Mouse (Mus musculus): ENCODE data around the gene Dlec1. TPM values are rescaled to one million over a fixed set of nuclear protein-coding genes. Genes with fewer than 3 reads are reported as not detected.
A peak's percentile ranks its signal among the peaks of the same experiment; 100 is the strongest.

Gene Dlec1
- total RNA-seq, 4 experiments from 2014 or later: 0.09 to 0.14 TPM; not detected in 2

DNA sequence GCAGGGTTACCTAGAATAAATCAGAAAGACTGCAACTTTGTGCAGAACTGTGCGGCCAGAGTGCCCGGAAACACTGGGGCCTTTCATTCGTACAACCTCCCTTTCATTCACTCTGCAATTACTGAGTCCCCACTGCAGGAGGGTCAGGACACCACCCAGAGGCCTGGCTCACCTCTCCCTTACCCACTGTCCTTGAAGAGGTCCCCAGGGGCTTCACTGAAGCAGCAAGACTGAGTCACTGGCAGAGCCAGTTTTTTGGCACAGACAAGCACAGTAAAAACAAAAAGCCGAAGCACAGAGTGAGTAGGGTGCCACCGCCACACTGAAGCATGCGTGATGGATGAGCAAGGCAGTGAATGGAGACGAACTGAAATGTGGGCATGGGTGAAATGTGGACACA is 12.8 kb upstream of the Dlec1 start:
- no peak for DNase-seq (ENCODE audit: low spot score)

- no peak for DNase-seq (ENCODE audit: low spot score)
Measured at GRCm38 (mm10) chr9:119090462-119090861, 11.8 kb upstream of the Dlec1 start.

DNA sequence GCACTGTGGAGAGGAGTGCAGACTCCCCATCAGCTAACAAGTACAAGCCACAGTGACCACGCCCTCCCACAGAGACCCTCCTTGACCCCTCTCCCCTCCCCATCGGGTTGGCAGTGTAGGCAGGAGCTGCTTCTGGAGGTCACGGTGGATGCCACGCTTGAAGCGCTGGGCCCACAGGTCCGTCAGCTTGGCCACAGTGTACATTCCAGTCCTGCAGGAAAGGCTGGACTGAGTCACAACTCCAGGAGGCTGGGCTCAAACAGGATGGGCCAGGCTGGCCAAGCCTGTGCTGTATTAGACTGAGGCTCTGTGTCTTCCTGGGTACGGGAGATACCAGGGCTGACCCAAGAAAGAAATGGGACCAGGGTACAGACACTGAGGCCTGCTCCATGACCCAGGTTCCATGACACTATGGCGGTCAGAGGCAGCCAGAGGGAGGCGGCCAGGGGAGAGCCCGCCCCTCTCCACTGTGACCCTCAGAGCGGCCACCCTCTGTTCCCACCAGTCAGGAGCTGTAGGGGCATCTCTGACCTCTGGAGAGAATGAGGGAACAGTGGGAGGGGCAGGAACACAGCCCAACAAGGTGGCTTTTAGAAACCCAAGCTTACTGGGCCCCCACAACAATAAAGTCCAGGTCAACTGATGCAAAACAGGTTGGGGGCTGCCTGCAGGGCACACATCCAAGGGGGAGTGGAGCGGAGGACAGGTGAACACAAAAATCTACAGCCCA is 10.5 kb upstream of the Dlec1 start:
- DNase-seq (ENCODE audit: low spot score): no peak

GRCm38 (mm10) chr9:119092473-119093418 is 9.5 kb upstream of the Dlec1 start:
- DNase-seq (ENCODE audit: low spot score): peak; percentile 50

GRCm38 (mm10) chr9:119093419-119094295 is 8.6 kb upstream of the Dlec1 start, which contains the start of gene Plcd1:
Gene Plcd1, minus strand, starts transcription at chr9:119093502.
- DNase-seq (ENCODE audit: low spot score): peak; percentile 91

- no peak for DNase-seq (ENCODE audit: low spot score)
Measured at GRCm38 (mm10) chr9:119094462-119095109, 7.7 kb upstream of the Dlec1 start.

DNA sequence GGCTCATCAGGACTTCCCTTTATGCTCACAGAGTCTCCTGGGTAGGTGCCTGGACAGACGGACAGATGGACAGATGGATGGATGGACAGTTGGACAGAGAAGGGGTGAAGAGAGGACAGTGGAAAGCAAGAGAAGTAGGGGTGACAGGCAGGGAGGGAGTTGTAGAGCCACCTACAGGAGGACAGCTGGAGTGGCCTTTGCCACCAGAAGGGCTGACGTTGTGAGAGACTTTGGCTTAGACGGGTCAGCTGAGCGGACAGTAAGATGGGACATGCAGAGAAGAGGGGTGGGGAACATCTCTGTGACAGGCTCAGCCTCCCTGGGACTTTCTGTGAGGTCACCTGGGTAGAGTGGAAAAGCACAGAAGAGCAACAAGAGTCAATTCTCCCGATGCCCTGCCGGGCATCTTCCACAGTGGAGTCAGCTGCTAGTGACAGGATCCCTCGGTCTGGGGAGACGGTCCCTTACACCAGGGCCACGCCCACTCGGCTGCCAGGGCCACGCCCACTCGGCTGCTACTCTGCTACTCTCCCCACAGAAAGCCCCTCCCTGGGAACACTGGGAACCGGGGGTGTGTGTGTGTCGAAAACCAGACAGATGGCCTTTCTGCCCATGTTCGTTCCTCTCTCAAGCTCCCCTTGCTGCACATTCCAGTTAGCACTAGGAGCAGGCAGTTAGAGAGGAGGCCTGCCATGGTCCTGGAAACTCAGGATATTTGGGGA is 1.9 kb upstream of the Dlec1 start:
- no peak for DNase-seq (ENCODE audit: low spot score)

- DNase-seq (ENCODE audit: low spot score): no peak
Measured at GRCm38 (mm10) chr9:119102783-119103113, 470 bp downstream of the Dlec1 start.

GRCm38 (mm10) chr9:119107566-119107965 is 5.3 kb downstream of the Dlec1 start:
- no peak for DNase-seq (ENCODE audit: low spot score)

- no peak for DNase-seq (ENCODE audit: low spot score)
Measured at GRCm38 (mm10) chr9:119109685-119110353, 7.5 kb downstream of the Dlec1 start.

DNA sequence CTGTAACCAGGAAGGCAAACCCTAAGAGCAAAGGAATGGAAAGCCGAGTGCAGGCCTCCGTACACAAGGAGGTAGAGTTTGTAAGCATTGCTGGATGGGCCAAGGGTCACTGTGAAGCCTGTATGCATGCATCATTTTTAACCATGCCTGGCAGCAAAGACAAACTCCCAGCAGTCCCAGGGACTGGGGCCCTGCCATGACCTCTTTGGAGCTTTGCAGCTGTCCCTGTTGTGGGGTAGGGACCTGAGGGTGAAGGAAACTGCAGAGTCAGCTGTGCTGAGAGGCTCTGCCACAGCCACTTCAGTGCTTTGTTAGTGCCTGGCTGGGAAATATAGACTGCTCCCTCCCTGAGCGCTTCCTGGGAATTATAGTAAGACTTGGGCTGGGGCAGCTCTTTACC is 8.4 kb downstream of the Dlec1 start:
- no peak for DNase-seq (ENCODE audit: low spot score)

DNA sequence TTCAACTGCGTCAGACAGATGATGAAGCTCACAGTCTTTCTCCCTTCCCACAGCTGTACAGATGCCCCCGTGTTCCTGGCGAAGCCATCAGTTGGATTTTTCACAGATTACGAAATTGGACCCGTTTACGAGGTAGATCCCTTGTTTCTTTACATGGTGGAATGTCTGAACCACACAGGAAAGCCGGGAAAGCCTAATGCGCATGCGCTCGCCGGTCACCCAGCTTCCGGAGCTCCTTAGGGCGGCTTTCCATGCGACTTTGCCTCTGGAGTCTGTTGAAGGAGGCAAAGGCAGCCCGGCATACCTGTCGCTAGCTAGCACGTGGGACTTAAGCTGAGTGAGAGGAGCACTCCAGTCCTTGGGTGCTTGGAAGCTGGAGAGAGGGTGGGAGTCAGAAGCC is 12.6 kb downstream of the Dlec1 start:
- DNase-seq (ENCODE audit: low spot score): no peak

DNA sequence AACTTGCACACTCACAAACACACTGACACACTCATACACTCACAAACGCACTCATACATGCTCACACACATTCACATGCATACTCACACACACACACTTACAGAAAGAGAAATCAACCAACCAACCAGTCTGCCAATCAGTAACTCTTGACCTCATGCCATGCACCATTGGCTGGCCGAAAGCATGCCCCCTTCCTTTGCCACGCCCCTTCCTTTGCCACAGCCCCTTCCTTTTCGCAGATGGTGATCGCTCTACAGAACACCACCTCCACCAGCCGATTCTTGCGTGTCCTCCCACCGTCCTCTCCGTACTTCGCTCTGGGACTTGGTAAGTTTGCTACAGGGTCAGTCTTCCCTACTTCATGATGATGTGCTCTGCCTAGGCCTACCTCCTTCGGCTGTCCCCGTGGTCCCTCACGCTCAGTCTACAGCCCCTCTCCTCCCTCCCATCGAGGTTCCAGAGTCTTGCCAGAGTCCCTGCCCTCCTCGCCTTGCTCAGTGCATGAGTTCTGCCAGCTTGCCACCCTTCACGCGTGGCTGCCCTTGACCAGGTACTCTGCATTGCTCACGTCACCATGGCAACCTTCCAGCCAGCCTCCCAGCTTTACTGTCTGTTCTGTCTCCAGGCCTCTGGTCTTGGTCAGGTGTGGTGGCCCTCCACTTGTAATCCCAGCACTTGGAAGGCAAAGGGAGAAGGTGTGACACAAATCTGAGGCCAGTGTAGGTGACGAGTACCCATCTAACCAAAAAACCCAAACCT is 17.3 kb downstream of the Dlec1 start:
- no peak for DNase-seq (ENCODE audit: low spot score)

DNA sequence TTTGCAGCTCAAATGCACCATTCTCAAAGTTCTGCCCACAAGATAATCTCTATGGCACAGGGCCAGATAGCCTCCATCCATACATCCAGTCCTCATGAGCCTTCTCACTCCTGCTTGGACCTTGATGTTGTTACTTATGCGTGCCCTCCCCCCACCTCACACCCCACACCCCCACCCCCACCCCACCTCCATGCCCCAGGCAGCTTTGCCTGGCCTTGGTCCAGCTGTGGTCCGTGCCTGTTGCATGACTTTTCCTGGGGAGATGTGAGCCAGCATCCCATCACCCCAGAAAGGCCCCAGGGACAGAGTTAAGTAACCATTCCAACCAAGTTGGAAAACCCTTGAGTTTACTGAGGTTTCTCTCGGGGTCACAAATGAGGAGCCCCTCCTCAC is 17.9 kb downstream of the Dlec1 start:
- no peak for DNase-seq (ENCODE audit: low spot score)

GRCm38 (mm10) chr9:119122596-119123369 is 20.5 kb downstream of the Dlec1 start:
- no peak for DNase-seq (ENCODE audit: low spot score)

DNA sequence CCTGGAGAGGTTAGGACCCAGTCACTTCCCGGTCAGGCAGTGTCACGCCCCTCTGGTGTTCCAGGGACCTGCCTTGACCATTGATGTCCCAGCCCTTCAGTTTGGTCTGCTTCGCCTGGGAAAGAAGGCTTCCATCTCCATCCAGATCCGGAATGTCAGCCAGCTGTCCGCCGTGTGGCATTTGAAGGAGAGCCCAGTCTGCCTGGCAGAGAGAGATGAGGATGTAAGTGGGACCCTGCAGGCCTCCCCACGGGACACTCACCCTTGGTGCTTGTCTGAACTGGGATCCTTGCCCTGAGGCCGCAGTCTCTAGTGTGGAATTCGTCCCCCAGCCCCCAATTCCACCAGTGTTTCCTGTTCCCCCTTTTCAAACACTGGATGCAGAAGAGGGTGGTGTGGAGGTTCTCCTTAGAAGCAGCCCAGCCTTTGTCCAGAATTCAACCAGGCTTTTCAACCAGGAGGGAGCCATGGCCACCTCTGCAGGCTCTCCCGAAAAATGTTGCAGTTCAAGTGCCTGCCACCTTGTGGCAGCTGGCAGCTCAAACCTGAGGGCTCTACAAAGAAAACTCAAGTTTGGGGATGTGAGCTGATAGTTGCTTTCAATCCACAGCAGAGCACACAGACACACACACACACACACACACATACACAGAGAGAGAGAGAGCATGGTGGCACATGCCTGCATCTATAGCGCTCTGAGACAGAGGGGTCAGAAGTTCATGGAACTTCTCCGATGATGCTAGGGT is 26.3 kb downstream of the Dlec1 start:
- DNase-seq (ENCODE audit: low spot score): no peak

DNA sequence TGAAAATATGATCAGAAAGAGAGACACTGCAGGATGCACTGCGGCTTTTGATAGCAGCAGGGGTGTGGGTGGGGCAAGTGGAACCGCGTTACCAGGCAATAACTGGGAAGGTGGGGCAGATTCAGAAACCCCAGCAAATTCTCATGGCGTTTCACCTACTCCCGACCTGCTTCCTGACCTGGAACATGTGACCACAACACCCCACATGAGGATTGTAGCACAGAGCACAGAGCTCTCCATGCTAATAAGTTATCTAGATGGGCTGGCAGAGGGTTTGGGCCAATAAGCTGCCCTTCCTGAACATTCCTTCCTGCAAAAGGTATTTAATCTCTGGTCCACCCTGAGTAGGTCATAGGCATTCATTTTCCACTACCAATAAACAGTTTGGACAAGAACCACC is 28.4 kb downstream of the Dlec1 start:
- no peak for DNase-seq (ENCODE audit: low spot score)

GRCm38 (mm10) chr9:119138836-119139235 is 36.6 kb downstream of the Dlec1 start:
- no peak for DNase-seq (ENCODE audit: low spot score)

Data from heart, adult 8-10 months (tissue).